Mouse (Mus musculus) testis, adult 2 months (tissue): ENCODE measurements at regions not wholly inside any gene's neighbourhood (a gene's known extent, or its start where the extent isn't known, plus 50 kb on each side); places are given as distances from the start of the nearest gene placed in this dataset.

Source experiments
- CTCF ChIP-seq: fragments of 200-500 bp; IDR thresholded peaks from 2 replicates; pipeline ENCODE4 v1.5.1; 2012; ENCODE audit warnings: low read depth, mild to moderate bottlenecking, inconsistent platforms, low read length, moderate library complexity; ENCODE audit not compliant: control insufficient read depth, insufficient read depth, insufficient replicate concordance
- POLR2A ChIP-seq: fragments of 200-500 bp; IDR thresholded peaks from 2 replicates; pipeline ENCODE4 v1.6.1; 2012; ENCODE audit warnings: low read depth, mild to moderate bottlenecking, inconsistent platforms, low read length, moderate library complexity; ENCODE audit not compliant: control insufficient read depth

DNA sequence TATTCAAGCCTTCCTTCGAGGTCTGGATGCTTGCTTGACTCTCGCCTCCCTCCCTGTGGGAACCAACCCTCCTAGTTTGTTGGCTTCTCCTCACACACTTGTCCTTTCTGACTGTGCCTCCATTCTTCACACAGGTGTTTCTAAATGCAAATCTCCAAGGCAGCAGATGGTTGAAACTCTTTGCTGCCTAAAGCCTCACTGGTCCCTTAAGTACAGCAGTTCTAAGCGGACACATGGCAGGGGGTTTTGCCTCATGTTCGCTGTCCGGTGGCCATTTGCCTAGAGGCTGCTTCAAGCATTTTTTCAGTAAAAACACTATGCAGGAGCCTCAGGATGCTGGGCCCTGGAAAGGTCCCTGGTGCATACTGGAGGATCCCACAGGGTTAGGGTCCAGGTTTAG lies 50.9 kb upstream of the Kcnj15 start:
- TF ChIP-seq CTCF (no peak), POLR2A (no peak)
